In genomic region chr5:30461821-30462220, GRCm38 (mm10) we compare ENCODE assay signal across 8 mouse cellular contexts. TPM values are rescaled to one million over a fixed set of nuclear protein-coding genes. Genes with fewer than 3 reads are reported as not detected.
DNase-seq lines count a peak whose midpoint lies in the region; ATAC-seq and TF ChIP-seq lines count a peak whose summit lies in the region.

TSS of gene Otof (minus strand) at chr5:30461932.

- no peaks in the 10 kb centered on the region for H3K36me3 ChIP-seq in forebrain, embryonic 16.5 days (ENCODE audit: control insufficient read depth, insufficient read depth)
- H3K36me3 ChIP-seq in intestine, embryonic 16.5 days (ENCODE audit: control insufficient read depth, insufficient read depth, low read length), result no peaks in the 10 kb centered on the region
- no peaks in the 10 kb centered on the region for H3K36me3 ChIP-seq in stomach, postnatal 0 days (ENCODE audit: control insufficient read depth, insufficient read depth, low read length)

- peak within 1 kb of the TSS; percentile 32 for H3K9ac ChIP-seq in forebrain, embryonic 16.5 days (replicated peaks; ENCODE audit: low read depth, low read length)
- 0 out of 2 replicates have a peak within 1 kb of the TSS, but pooled peaks have one; percentile 22 for H3K9ac ChIP-seq in intestine, embryonic 16.5 days (ENCODE audit: low read depth, low read length)
- H3K9ac ChIP-seq in stomach, postnatal 0 days (ENCODE audit: low read length), result no peak within 1 kb of the TSS

- peak; percentile 18 for DNase-seq in embryo, embryonic 10 days (ENCODE audit: low spot score)
- DNase-seq in embryo, embryonic 9.5 days (ENCODE audit: extremely low spot score), result no peak
- peak; percentile 45 for DNase-seq in brain, embryonic 18.5 days (ENCODE audit: low read depth, low spot score)
- peak; percentile 2 for DNase-seq in lung, postnatal 25 days (ENCODE audit: low spot score)
- peak; percentile 64 for DNase-seq in stomach, postnatal 0 days (ENCODE audit: low spot score)
- no peak for DNase-seq in thymus, postnatal 25 days

- ATAC-seq in forebrain, embryonic 16.5 days, result peak; percentile 89
- ATAC-seq in intestine, embryonic 16.5 days, result peak; percentile 55
- ATAC-seq in stomach, postnatal 0 days (ENCODE audit: low FRiP score, low TSS enrichment), result peak; percentile 69; the same call in 1 of the 2 replicates

- H3K4me3 ChIP-seq in forebrain, embryonic 16.5 days (replicated peaks; ENCODE audit: low read length), result peak within 1 kb of the TSS; percentile 13; the same call in 1 of the 2 replicates
- H3K4me3 ChIP-seq in intestine, embryonic 16.5 days (ENCODE audit: low read length), result no peak within 1 kb of the TSS
- H3K4me3 ChIP-seq in stomach, postnatal 0 days (ENCODE audit: low read depth, low read length), result no peak within 1 kb of the TSS

- 15% methylated on average over 12 of the region's 12 CpGs for WGBS in forebrain, embryonic 16.5 days
- WGBS in intestine, embryonic 16.5 days, result 16% methylated on average over 12 of the region's 12 CpGs
- 14% methylated on average over 10 of the region's 12 CpGs for WGBS in stomach, postnatal 0 days

- peak within 1 kb of the TSS; percentile 43 for H3K4me2 ChIP-seq in forebrain, embryonic 16.5 days (ENCODE audit: low read length)
- H3K4me2 ChIP-seq in intestine, embryonic 16.5 days (ENCODE audit: low read depth, low read length), result no peak within 1 kb of the TSS
- no peak within 1 kb of the TSS for H3K4me2 ChIP-seq in stomach, postnatal 0 days (replicated peaks; ENCODE audit: low read depth)

- 0 out of 2 replicates have a peak, but pooled peaks cover 3% of the 10 kb centered on the region for H3K27me3 ChIP-seq in forebrain, embryonic 16.5 days (replicated peaks; ENCODE audit: control insufficient read depth, insufficient read depth, low read length)
- H3K27me3 ChIP-seq in intestine, embryonic 16.5 days (replicated peaks; ENCODE audit: control insufficient read depth, insufficient read depth, low read length), result peaks cover 5% of the 10 kb centered on the region; the same call in 1 of the 2 replicates
- no peaks in the 10 kb centered on the region for H3K27me3 ChIP-seq in stomach, postnatal 0 days (ENCODE audit: control insufficient read depth, insufficient read depth, low read length)

- peaks cover 22% of the 10 kb centered on the region for H3K4me1 ChIP-seq in forebrain, embryonic 16.5 days (replicated peaks; ENCODE audit: control insufficient read depth, insufficient read depth, low read length)
- peaks cover 5% of the 10 kb centered on the region; the same call in 1 of the 2 replicates for H3K4me1 ChIP-seq in intestine, embryonic 16.5 days (ENCODE audit: control insufficient read depth, insufficient read depth, low read length)
- no peaks in the 10 kb centered on the region for H3K4me1 ChIP-seq in stomach, postnatal 0 days (replicated peaks; ENCODE audit: control insufficient read depth, insufficient read depth)

- no peak within 1 kb of the TSS for H3K27ac ChIP-seq in forebrain, embryonic 16.5 days (ENCODE audit: low read length)
- H3K27ac ChIP-seq in intestine, embryonic 16.5 days (ENCODE audit: low read length), result no peak within 1 kb of the TSS
- H3K27ac ChIP-seq in stomach, postnatal 0 days (replicated peaks), result no peak within 1 kb of the TSS

- no peaks in the 10 kb centered on the region for H3K9me3 ChIP-seq in forebrain, embryonic 16.5 days (ENCODE audit: control insufficient read depth, low read length)
- H3K9me3 ChIP-seq in intestine, embryonic 16.5 days (ENCODE audit: control insufficient read depth, low read length), result no peaks in the 10 kb centered on the region
- no peaks in the 10 kb centered on the region for H3K9me3 ChIP-seq in stomach, postnatal 0 days (ENCODE audit: control insufficient read depth, low read length)

- no peak for TF ChIP-seq EP300 in stomach, postnatal 0 days (optimal IDR thresholded peaks at IDR 0.05)

- TF ChIP-seq CTCF in stomach, postnatal 0 days (IDR thresholded peaks at IDR 0.05; ENCODE audit: low read depth), result no peak

RNA-seq across cellular contexts. Expression of gene Otof, which starts in this region (rescaled TPM):
- 1.9 and 4.2 TPM in 2 replicates for polyA plus RNA-seq in forebrain, embryonic 16.5 days (2015; fragmentation: Nextera tagmentation; extraction: Ambion mirVana)
- polyA plus RNA-seq in intestine, embryonic 16.5 days (2015; fragmentation: Nextera tagmentation; extraction: Ambion mirVana), result 0.53 and 0.60 TPM in 2 replicates
- 0.02 TPM in 2 replicates for polyA plus RNA-seq in stomach, postnatal 0 days (2015; fragmentation: Nextera tagmentation; extraction: Ambion mirVana)

Comparison
In these comparisons a context has a peak if more than half of its experiments do, and no peak if none do; other contexts are left out.
1. DNase-seq: peak in embryo, embryonic 10 days (single experiment), brain, embryonic 18.5 days (single experiment) and lung, postnatal 25 days (single experiment); none in embryo, embryonic 9.5 days (single experiment) and thymus, postnatal 25 days (single experiment).
2. Peak in ATAC-seq and H3K9ac ChIP-seq in intestine, embryonic 16.5 days; RNA of the gene not detected or under 1 TPM.
3. Peak in DNase-seq and ATAC-seq in stomach, postnatal 0 days; RNA of the gene not detected or under 1 TPM.
4. Peak in every context shown above with its lines, with median percentiles within 50 percentile points of each other: ATAC-seq.